Mouse (Mus musculus): Measurements from ENCODE around the gene Ice2.

GRCm38 (mm10) chr9:69368071-69368470, 29.6 kb upstream of the Ice2 start:
- TF ChIP-seq EP300 (IDR thresholded peaks at IDR 0.05; ENCODE audit: low read depth) (no peak), CTCF (IDR thresholded peaks at IDR 0.05; ENCODE audit: low read depth) (peak; percentile 81)

All from liver, postnatal 0 days (tissue).